Mouse (Mus musculus) neural tube, embryonic 12.5 days (tissue): ENCODE measurements around the gene Ikzf2. TPM values are rescaled to one million over a fixed set of nuclear protein-coding genes. Genes with fewer than 3 reads are reported as not detected.
A peak's percentile ranks its signal among the peaks of the same experiment; 100 is the strongest.

Experiments used
- ATAC-seq: fragments of 200-750 bp; cut with Nextera tagmentation; 2 replicates; pipeline ENCODE4 v1.8.0; 2017; ENCODE audit warnings: low read depth, mild to moderate bottlenecking, moderate TSS enrichment, moderate library complexity; ENCODE audit not compliant: low FRiP score
- H3K27ac ChIP-seq: fragments of 300-500 bp; sonication (generic); 2 replicates; pipeline ENCODE4 v1.5.1; 2016
- H3K27me3 ChIP-seq: fragments of 300-500 bp; sonication (generic); replicated peaks from 2 replicates; pipeline ENCODE4 v1.6.1; 2016; ENCODE audit warnings: mild to moderate bottlenecking
- H3K36me3 ChIP-seq: fragments of 300-500 bp; sonication (generic); 2 replicates; pipeline ENCODE4 v1.6.1; 2016; ENCODE audit warnings: mild to moderate bottlenecking
- H3K4me1 ChIP-seq: fragments of 300-500 bp; sonication (generic); 2 replicates; pipeline ENCODE4 v1.6.1; 2016
- H3K4me2 ChIP-seq: fragments of 300-500 bp; sonication (generic); replicated peaks from 2 replicates; pipeline ENCODE4 v1.6.1; 2016; ENCODE audit warnings: mild to moderate bottlenecking
- H3K4me3 ChIP-seq: fragments of 300-500 bp; sonication (generic); 2 replicates; pipeline ENCODE4 v1.5.1; 2016
- H3K9ac ChIP-seq: fragments of 300-500 bp; sonication (generic); 2 replicates; pipeline ENCODE4 v1.6.1; 2016; ENCODE audit warnings: mild to moderate bottlenecking
- H3K9me3 ChIP-seq: fragments of 300-500 bp; sonication (generic); 2 replicates; pipeline ENCODE4 v1.6.1; 2016; ENCODE audit warnings: mild to moderate bottlenecking
- WGBS: fragments of 180-500 bp; shearing (Covaris S2); methylation state at CpG from one replicate; pipeline ENCODE4 v1.1.7; 2016; 5-methylcytosine and 5-hydroxymethylcytosine counted together
- polyA plus RNA-seq: library from polyadenylated mRNA; unstranded; fragments of >200 nt; fragmentation: Nextera tagmentation; extraction: Ambion mirVana; gene quantifications from 2 replicates; pipeline ENCODE4 v1.2.1, GENCODE M21; 2016

Gene Ikzf2
- polyA plus RNA-seq: 3.8 and 3.9 TPM in 2 replicates

DNA sequence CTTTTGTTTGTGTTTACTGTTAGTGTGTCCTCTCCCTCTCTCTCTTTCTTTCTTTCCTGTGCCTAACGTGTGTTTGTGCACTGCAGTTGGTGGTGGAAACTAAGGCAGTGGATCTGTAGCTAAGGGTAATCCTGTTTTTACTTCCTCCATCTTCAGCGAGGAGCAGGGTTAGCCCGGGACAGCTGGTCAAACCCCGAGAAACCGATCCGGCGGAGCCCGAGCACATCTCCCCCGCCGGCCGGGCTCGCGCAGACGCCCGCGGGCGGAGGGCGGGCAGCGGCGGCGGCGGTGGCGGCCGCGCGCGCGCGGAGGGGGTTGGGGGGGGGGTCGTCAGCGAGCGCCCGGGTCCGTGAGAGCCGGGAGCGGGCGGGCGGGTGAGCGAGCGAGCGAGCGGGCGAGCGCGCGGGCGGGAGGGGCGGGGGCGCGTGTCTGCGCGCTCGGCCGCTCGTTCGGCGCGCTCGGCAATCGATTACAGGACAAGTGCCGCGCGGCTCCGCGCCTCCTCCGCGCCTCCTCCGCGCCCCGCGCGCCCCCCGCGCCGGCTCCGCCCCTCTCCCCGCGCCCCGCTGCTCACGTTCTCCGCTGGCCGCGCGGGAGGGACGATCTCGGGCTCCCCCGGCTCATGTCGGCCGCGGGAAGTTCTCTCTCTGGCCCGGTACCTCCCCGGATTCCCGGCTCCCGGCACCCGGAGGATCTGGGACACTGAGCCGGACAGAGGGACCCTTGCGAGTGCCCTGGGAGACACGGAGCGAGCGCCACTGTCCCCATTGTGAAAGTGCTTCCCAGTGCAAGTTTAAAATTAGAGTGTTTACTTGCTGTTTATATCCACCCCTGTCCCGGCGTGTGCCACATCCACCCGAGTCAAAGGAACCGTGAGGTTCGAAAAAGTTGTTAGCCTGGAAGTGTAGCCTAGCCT is at the start of gene Ikzf2:
Gene Ikzf2, minus strand, starts transcription at position 170 of the 916 bp plus-strand sequence.
- H3K36me3 ChIP-seq: no peaks in the 10 kb centered on the region
- H3K27me3 ChIP-seq: no peaks in the 10 kb centered on the region
- H3K4me2 ChIP-seq: peak within 1 kb of the TSS; percentile 73
- H3K9ac ChIP-seq: peak within 1 kb of the TSS; percentile 67
- peak; percentile 94 for ATAC-seq
- H3K9me3 ChIP-seq: no peaks in the 10 kb centered on the region
- 0 out of 2 replicates have a peak, but pooled peaks cover 3% of the 10 kb centered on the region for H3K4me1 ChIP-seq
- H3K27ac ChIP-seq: peak within 1 kb of the TSS; percentile 66
- peak within 1 kb of the TSS; percentile 66 for H3K4me3 ChIP-seq
- under 1% methylated on average over 86 of the region's 105 CpGs for WGBS

GRCm38 (mm10) chr1:69729729-69730128 is 42.7 kb upstream of the Ikzf2 start:
- H3K9ac ChIP-seq: no peak overlapping the region
- WGBS: 71% methylated on average over 1 of the region's 1 CpGs
- H3K4me3 ChIP-seq: no peak overlapping the region
- H3K9me3 ChIP-seq: no peaks in the 10 kb centered on the region
- no peaks in the 10 kb centered on the region for H3K27me3 ChIP-seq
- no peak overlapping the region for H3K4me2 ChIP-seq
- no peaks in the 10 kb centered on the region for H3K36me3 ChIP-seq
- ATAC-seq: no peak
- H3K4me1 ChIP-seq: no peaks in the 10 kb centered on the region
- H3K27ac ChIP-seq: no peak overlapping the region

- H3K4me3 ChIP-seq: no peak overlapping the region
- 28% methylated on average over 5 of the region's 5 CpGs for WGBS
- ATAC-seq: 0 out of 2 replicates have a peak, but pooled peaks have one; percentile 48
- H3K4me1 ChIP-seq: no peaks in the 10 kb centered on the region
- H3K27me3 ChIP-seq: no peaks in the 10 kb centered on the region
- no peaks in the 10 kb centered on the region for H3K36me3 ChIP-seq
- H3K9ac ChIP-seq: no peak overlapping the region
- H3K27ac ChIP-seq: no peak overlapping the region
- H3K9me3 ChIP-seq: no peaks in the 10 kb centered on the region
- H3K4me2 ChIP-seq: no peak overlapping the region
Measured at GRCm38 (mm10) chr1:69729031-69729679, 42.1 kb upstream of the Ikzf2 start.

- Histone ChIP-seq H3K4me1 (no peaks in the 10 kb centered on the region), H3K27me3 (no peaks in the 10 kb centered on the region), H3K9ac (no peak overlapping the region), H3K9me3 (no peaks in the 10 kb centered on the region), H3K4me2 (no peak overlapping the region), H3K36me3 (no peaks in the 10 kb centered on the region), H3K4me3 (no peak overlapping the region), H3K27ac (no peak overlapping the region)
- WGBS: 49% methylated on average over 5 of the region's 5 CpGs
- no peak for ATAC-seq
Measured at GRCm38 (mm10) chr1:69727968-69728367, 40.9 kb upstream of the Ikzf2 start.

GRCm38 (mm10) chr1:69717107-69717506 is 30.1 kb upstream of the Ikzf2 start:
- Histone ChIP-seq H3K4me1 (no peaks in the 10 kb centered on the region), H3K4me2 (no peak overlapping the region), H3K9me3 (no peaks in the 10 kb centered on the region), H3K4me3 (no peak overlapping the region), H3K9ac (no peak overlapping the region), H3K36me3 (no peaks in the 10 kb centered on the region), H3K27ac (no peak overlapping the region), H3K27me3 (no peaks in the 10 kb centered on the region)
- ATAC-seq: no peak
- WGBS: 83% methylated on average over 3 of the region's 3 CpGs

- 79% methylated on average over 1 of the region's 1 CpGs for WGBS
- ATAC-seq: no peak
Measured at GRCm38 (mm10) chr1:69708571-69708970, 21.5 kb upstream of the Ikzf2 start.

GRCm38 (mm10) chr1:69703506-69704156 is 16.6 kb upstream of the Ikzf2 start:
- Histone ChIP-seq H3K27me3 (no peaks in the 10 kb centered on the region), H3K9me3 (no peaks in the 10 kb centered on the region), H3K9ac (no peak overlapping the region), H3K36me3 (no peaks in the 10 kb centered on the region), H3K27ac (no peak overlapping the region), H3K4me3 (no peak overlapping the region), H3K4me1 (no peaks in the 10 kb centered on the region), H3K4me2 (no peak overlapping the region)
- 94% methylated on average over 3 of the region's 3 CpGs for WGBS
- no peak for ATAC-seq

More at GRCm38 (mm10) chr1:69708571-69708970, 21.5 kb upstream of the Ikzf2 start:
- H3K27me3 ChIP-seq: no peaks in the 10 kb centered on the region
- H3K36me3 ChIP-seq: no peaks in the 10 kb centered on the region
- no peak overlapping the region for H3K4me3 ChIP-seq
- H3K9me3 ChIP-seq: no peaks in the 10 kb centered on the region
- no peak overlapping the region for H3K9ac ChIP-seq
- H3K27ac ChIP-seq: no peak overlapping the region
- no peak overlapping the region for H3K4me2 ChIP-seq
- no peaks in the 10 kb centered on the region for H3K4me1 ChIP-seq

DNA sequence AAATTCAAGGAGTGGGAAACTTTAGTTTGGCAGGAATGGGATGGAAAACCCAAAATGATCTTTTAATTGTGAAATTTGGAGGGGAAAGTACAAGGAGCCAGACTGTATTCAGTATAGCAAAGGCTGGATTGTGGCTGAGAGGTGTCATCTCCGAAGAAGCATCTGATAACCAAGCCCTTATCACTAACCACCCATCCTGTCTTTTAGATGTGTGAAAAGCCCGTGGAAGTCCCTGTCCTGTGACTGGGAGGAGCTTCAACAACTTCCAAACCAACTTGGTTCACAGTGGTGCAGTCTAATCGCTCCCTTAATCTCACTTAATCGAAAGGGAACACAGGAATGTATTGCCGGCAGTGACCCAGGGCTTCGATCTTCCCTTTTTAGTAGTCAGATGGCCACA is 4.9 kb upstream of the Ikzf2 start:
- H3K27ac ChIP-seq: no peak overlapping the region
- no peak for ATAC-seq
- no peaks in the 10 kb centered on the region for H3K9me3 ChIP-seq
- H3K36me3 ChIP-seq: no peaks in the 10 kb centered on the region
- H3K27me3 ChIP-seq: no peaks in the 10 kb centered on the region
- H3K4me1 ChIP-seq: no peaks in the 10 kb centered on the region
- H3K4me3 ChIP-seq: no peak overlapping the region
- H3K9ac ChIP-seq: no peak overlapping the region
- 81% methylated on average over 6 of the region's 6 CpGs for WGBS
- no peak overlapping the region for H3K4me2 ChIP-seq

DNA sequence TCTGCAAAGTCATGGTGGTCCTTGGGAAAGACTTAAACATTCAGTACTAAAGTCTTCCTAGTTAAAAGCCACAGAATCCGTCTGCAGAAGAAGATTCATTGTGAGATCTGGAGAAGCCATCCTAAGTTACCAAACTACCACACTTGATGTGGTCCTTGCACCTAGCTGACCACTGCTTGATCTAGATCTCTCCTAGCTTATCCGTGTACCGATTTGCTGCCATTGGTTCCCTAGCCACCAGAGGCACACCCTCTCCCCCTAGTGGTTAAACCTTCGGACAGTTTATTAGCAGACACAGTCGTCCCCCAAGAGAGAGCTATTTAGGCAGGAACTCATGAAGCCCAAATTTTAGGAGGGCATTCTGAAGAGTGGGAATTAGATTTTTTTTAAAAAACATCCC is 1.9 kb upstream of the Ikzf2 start:
- H3K4me1 ChIP-seq: 0 out of 2 replicates have a peak, but pooled peaks cover 3% of the 10 kb centered on the region
- no peak overlapping the region for H3K9ac ChIP-seq
- ATAC-seq: no peak
- no peaks in the 10 kb centered on the region for H3K9me3 ChIP-seq
- H3K36me3 ChIP-seq: no peaks in the 10 kb centered on the region
- 2% methylated on average over 5 of the region's 5 CpGs for WGBS
- H3K4me3 ChIP-seq: no peak overlapping the region
- H3K4me2 ChIP-seq: peak overlapping the region; percentile 10; the same call in 1 of the 2 replicates
- no peak overlapping the region for H3K27ac ChIP-seq
- no peaks in the 10 kb centered on the region for H3K27me3 ChIP-seq

GRCm38 (mm10) chr1:69688118-69688517 is 1.1 kb upstream of the Ikzf2 start:
- no peaks in the 10 kb centered on the region for H3K9me3 ChIP-seq
- H3K4me3 ChIP-seq: peak overlapping the region; percentile 66; the same call in 1 of the 2 replicates
- peak overlapping the region; percentile 73 for H3K4me2 ChIP-seq
- WGBS: 18% methylated on average over 4 of the region's 4 CpGs
- no peak overlapping the region for H3K27ac ChIP-seq
- no peak overlapping the region; the same call in 1 of the 2 replicates for H3K9ac ChIP-seq
- 0 out of 2 replicates have a peak, but pooled peaks cover 3% of the 10 kb centered on the region for H3K4me1 ChIP-seq
- H3K27me3 ChIP-seq: no peaks in the 10 kb centered on the region
- H3K36me3 ChIP-seq: no peaks in the 10 kb centered on the region
- no peak for ATAC-seq

- Histone ChIP-seq H3K9ac (peak overlapping the region; percentile 67), H3K4me2 (peak overlapping the region; percentile 73), H3K4me1 (0 out of 2 replicates have a peak, but pooled peaks cover 3% of the 10 kb centered on the region), H3K27ac (peak overlapping the region; percentile 66; the same call in 1 of the 2 replicates), H3K27me3 (no peaks in the 10 kb centered on the region), H3K9me3 (no peaks in the 10 kb centered on the region), H3K4me3 (peak overlapping the region; percentile 66), H3K36me3 (no peaks in the 10 kb centered on the region)
- under 1% methylated on average over 6 of the region's 6 CpGs for WGBS
- peak; percentile 3; the same call in 1 of the 2 replicates for ATAC-seq
Measured at GRCm38 (mm10) chr1:69686741-69687075, 337 bp downstream of the Ikzf2 start.
